In genomic region chr2:26389154-26389690, GRCm38 (mm10) we compare ENCODE assay signal across 8 mouse cellular contexts. TPM values are rescaled to one million over a fixed set of nuclear protein-coding genes. Genes with fewer than 3 reads are reported as not detected.
DNase-seq lines count a peak whose midpoint lies in the region; ATAC-seq lines count a peak whose summit lies in the region.

Entr1 (minus strand) TSS chr2:26389316.
Pmpca (plus strand) TSS chr2:26389339.

- intact Hi-C loops in gastrocnemius, postnatal 14 days (cut with DNase I; ENCODE audit: low total_unique reads), result no loop called here
- intact Hi-C loops in left cerebral cortex, postnatal 25 days (cut with DNase I), result no loop called here

- ATAC-seq in inflammation-experienced regulatory T-cells, adult 6 months, result peak; percentile 94

- peak; percentile 82 to 88 for DNase-seq in adrenal gland, adult 18-20 months (ENCODE audit: low spot score in 2 of 2)
- DNase-seq in embryo, embryonic 10 days (ENCODE audit: low spot score), result peak; percentile 91
- DNase-seq in gastrocnemius, postnatal 14 days, result peak; percentile 85
- DNase-seq in left cerebral cortex, postnatal 25 days (ENCODE audit: low spot score in 2 of 2), result peak; percentile 85 to 88
- peak; percentile 86 for DNase-seq in mesoderm, embryonic 11.5 days (ENCODE audit: low read depth, low spot score)
- peak; percentile 76 to 81 for DNase-seq in right cerebral cortex, postnatal 36 days (ENCODE audit: low spot score in 2 of 2)
- DNase-seq in urinary bladder, postnatal 4 days (ENCODE audit: low spot score in 2 of 2), result peak; percentile 79 to 85

RNA-seq across cellular contexts. Expression of gene Entr1, which starts in this region (rescaled TPM):
- 100 to 1,000 TPM; 114 to 119 TPM for total RNA-seq in adrenal gland, adult 18-20 months (2021)
- total RNA-seq in gastrocnemius, postnatal 14 days (2021), result 10 to 100 TPM; 24.5 to 24.9 TPM
- polyA plus RNA-seq in inflammation-experienced regulatory T-cells, adult 6 months (2017; shearing (Covaris generic)), result 10 to 100 TPM; 35.3 to 57.5 (median 44.3) TPM
- total RNA-seq in left cerebral cortex, postnatal 25 days (2021), result 100 to 1,000 TPM; 146 to 163 TPM

RNA-seq across cellular contexts. Expression of gene Pmpca, which starts in this region (rescaled TPM):
- total RNA-seq in adrenal gland, adult 18-20 months (2021), result 100 to 1,000 TPM; 139 to 150 TPM
- 100 to 1,000 TPM; 125 to 136 TPM for total RNA-seq in gastrocnemius, postnatal 14 days (2021)
- polyA plus RNA-seq in inflammation-experienced regulatory T-cells, adult 6 months (2017; shearing (Covaris generic)), result 10 to 100 TPM; 82.4 to 88.4 (median 82.9) TPM
- total RNA-seq in left cerebral cortex, postnatal 25 days (2021), result 10 to 100 TPM; 92.3 to 92.8 TPM

Comparison
In these comparisons a context has a peak if more than half of its experiments do, and no peak if none do; other contexts are left out.
1. Peak in every context shown above with its lines: DNase-seq and ATAC-seq.
2. RNA of gene Entr1 (total RNA-seq): 146 to 163 TPM in left cerebral cortex, postnatal 25 days and 114 to 119 TPM in adrenal gland, adult 18-20 months; 24.5 to 24.9 TPM in gastrocnemius, postnatal 14 days; every median in the first group is over 4 times any median in the second.